Mouse (Mus musculus) embryo, embryonic 11 days (tissue): ENCODE data around the gene Iba57.

Experiments used
- DNase-seq: peaks from one replicate; pipeline ENCODE4 v3.0.0-alpha.2; 2015

Gene Iba57

GRCm38 (mm10) chr11:59174189-59174838, 10.8 kb upstream of the Iba57 start:
- no peak for DNase-seq

GRCm38 (mm10) chr11:59170549-59170948, 7.0 kb upstream of the Iba57 start:
- no peak for DNase-seq

DNA sequence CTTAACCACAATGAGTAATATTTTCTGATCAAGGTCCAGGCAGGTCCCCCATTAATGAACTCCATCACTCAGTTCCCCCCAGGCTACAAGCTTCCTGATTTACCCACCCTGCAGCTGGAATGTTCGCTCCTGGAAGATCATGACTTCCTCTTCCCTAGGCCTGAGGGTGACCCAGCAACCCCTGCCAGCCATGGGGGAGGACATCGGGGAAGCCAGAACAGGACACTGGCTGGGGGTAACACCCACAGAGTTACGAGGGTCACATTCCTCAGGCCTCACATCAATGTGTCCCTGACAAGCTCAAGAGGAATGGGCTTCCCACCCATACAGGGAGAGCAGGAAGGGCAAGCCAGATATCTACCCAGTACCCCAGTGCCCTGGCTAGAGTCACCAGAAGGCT, 6.3 kb upstream of the Iba57 start:
- no peak for DNase-seq

- DNase-seq, result no peak
Measured at GRCm38 (mm10) chr11:59165616-59166241, 2.2 kb upstream of the Iba57 start.

GRCm38 (mm10) chr11:59164384-59164783, 845 bp upstream of the Iba57 start:
- no peak for DNase-seq

- no peak for DNase-seq
Measured at GRCm38 (mm10) chr11:59162443-59163254, 890 bp downstream of the Iba57 start.

GRCm38 (mm10) chr11:59161398-59161797, 2.1 kb downstream of the Iba57 start:
- no peak for DNase-seq

DNA sequence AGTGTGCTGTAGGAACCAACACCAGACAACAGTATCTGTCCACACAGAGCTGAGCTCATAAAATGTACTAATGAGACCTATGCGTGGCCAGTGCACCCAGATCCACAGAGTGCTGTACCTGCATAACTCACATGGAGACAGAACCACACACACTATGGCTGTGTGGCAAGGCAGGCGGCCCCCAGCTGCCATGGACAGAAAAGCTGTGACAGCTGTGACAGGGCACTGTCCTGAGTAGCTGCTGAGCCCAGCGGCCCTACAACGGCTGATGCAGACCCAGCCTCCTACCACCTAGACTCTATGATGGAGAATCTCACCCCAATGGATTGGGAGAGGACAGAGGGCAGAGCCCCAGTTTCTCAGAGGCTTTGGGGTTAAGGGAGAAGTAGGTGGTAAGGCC, 4.0 kb downstream of the Iba57 start:
- DNase-seq, result no peak

GRCm38 (mm10) chr11:59159099-59159498, 4.4 kb downstream of the Iba57 start:
- no peak for DNase-seq

DNA sequence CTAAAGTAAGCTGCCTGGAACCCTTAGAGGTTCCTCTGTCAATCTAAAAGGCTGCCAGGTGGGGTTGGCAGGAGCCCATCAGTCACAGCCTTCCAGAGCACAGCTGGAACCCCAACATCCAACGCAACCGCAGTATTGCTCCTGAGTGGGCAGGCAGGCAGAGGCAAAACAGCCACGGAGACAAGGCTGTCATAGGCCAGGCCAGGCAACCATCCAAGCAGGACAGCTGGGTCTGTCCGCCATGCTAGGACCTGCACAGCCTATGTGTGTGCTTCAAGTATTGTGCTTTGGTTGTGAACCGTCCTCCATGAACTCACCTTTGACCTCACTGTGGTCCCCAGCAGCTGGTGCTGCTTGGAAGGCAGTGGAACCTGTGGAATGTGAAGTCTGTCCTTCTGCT, 7.6 kb downstream of the Iba57 start:
- DNase-seq, result no peak

DNA sequence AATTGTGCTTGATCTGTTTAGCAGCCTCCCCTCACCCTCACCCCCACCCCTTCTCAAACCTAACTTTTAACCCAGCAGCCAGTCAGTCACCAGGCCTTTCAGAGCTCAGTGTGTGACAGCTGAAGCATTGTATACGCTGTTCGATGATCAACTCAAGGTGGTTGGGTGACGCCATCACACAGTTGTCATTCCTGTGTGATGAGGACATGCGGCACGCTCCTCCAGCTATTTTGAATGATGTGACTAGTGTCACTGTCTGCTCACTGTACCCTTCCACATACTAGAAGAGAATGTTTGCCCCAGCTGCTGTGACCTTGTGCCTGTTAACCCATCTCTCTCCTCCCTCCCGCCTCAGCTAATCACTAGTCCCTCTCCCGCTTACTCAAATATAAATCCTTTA, 9.3 kb downstream of the Iba57 start:
- DNase-seq, result no peak

DNA sequence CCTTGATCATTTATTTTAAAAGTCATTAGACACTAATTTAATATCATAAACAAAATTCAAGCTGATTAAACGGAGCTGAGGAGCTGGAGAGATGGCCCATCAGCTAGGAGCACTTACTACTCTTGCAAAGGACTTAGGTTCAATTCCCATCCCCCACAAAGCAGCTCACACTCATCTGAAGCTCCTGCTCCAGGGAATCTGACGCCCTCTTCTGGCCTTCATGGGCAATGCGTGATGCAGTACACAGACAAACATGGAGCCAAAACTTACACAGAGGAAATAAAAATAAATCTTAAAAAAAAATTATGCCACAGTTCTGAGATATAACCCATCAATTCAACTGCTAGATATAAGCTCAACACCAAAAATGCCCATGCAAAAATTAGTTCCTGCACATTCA, 11.8 kb downstream of the Iba57 start:
- peak; percentile 19 for DNase-seq

DNA sequence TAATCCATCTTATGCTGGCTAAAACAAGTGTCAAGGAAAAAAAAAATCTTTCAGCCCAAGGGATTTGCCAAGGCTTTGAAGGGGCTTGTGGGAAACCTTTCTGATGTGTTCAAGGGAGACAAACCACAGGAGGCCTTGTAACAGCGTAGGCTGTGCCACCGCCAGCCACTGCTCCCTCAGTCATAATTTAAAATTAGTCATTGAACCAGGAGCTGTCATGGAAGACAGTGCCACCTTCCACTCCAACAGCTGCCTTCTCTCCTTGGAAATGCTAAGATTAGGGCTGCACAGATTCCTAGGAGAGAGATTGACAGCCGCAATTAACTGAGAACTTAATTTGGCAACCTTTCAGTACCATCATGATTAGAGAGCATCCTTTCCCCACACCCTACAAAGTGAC, 14.2 kb downstream of the Iba57 start:
- DNase-seq, result no peak

DNA sequence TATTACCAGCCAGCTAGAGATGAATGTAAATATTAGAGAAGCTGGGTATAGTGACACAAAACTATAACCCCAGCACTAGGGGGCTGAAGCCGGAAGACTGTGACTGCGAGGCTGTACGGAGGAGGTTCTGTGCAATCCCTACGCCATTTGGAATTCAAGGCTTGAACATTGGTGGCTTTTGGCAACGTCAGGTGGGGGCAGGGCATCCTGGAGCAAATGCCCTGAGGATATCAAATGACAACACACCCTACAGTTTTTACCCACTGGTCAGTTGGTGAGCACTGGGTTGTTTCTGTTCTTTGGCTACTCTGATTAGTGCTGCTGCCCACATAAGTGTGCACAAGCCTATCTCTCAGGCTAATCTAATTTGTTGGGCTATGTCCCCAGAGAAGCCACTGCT, 20.6 kb downstream of the Iba57 start:
- DNase-seq, result no peak

GRCm38 (mm10) chr11:59141772-59142370, 21.7 kb downstream of the Iba57 start:
- DNase-seq, result peak; percentile 62

GRCm38 (mm10) chr11:59138537-59139486, 24.7 kb downstream of the Iba57 start:
- no peak for DNase-seq

GRCm38 (mm10) chr11:59136994-59137706, 26.4 kb downstream of the Iba57 start:
- DNase-seq, result no peak

- peak; percentile 7 for DNase-seq
Measured at GRCm38 (mm10) chr11:59135904-59136452, 27.6 kb downstream of the Iba57 start, which contains the start of gene Obscn. Obscn (minus strand) TSS chr11:59136402.

DNA sequence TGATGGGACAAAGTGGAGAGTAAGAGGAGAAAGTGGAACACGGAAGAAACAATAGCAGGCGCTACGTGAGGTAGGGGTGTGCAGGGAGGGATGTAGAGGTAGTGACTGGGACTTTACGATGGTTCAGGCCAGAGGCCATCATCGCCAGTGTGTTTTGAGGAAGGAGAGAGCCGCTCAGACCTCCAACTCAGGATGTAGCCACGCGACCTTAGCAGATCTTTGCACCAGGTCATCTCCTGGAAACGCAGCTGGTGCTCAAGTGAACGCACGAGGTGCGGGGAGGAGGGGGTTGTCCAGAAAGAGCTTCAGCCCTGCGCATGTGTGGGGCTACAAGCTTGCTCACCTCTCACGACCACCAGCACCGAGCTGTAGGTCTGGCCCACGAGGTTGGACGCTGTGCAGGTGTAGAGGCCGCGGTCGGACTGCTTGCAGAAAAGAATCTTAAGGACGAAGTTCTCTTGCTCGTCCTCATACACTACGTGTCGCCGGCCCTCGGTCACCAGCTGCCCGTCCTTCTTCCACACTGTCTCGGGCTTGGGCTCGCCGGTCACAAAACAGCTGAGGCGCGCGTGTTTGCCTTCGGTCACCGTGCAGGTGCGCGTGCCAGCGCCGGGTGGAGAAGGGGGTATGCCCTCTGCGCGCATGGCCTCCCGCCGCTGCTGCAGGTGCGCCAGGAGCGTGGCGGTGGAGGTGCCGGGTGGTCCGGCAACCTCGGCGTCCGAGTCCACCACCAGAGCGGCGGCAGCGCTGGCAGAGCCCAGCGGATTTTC, 28.3 kb downstream of the Iba57 start:
- peak; percentile 5 for DNase-seq

DNA sequence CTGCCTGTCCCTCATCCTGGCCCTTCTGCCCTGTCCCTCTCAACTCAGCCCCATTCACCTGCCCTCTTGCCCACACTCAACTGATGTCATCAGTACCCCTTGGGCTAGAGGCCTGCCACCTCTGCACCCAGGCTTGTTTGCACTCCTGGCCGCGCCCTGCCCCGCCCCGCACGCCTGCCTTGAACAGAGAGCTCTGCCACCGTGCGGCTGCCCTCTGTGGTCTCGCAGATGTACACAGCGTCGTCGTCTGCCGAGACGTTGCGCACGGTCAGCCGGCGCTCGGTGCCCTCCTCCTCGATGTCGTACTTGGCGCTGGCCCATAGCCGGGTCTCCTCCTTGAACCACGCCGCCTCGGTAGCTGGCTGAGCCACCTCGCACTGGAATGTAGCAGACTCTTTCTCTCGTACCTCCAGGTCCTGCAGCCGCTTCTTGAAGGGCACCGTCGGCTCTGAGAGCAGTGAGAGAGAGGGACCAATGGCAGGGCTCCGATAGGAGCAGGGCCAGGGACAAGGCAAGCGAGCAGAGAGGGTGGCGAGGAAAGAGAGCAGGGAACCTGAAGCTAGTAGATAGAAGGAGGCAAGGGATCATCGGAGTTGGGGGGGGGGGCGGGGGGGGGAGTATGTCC, 29.1 kb downstream of the Iba57 start:
- DNase-seq, result peak; percentile 24
